Mouse (Mus musculus) intestine, postnatal 0 days (tissue): Measurements from ENCODE around the gene Trp53rkb. TPM values are rescaled to one million over a fixed set of nuclear protein-coding genes. Genes with fewer than 3 reads are reported as not detected.

Experiments
- ATAC-seq: fragments of 200-750 bp; cut with Nextera tagmentation; 2 replicates; pipeline ENCODE4 v1.8.0; 2017; ENCODE audit warnings: mild to moderate bottlenecking, moderate TSS enrichment, moderate library complexity
- H3K27ac ChIP-seq: fragments of 300-500 bp; sonication (generic); 2 replicates; pipeline ENCODE4 v1.5.1; 2014; ENCODE audit warnings: mild to moderate bottlenecking, low read depth, low read length, moderate library complexity
- H3K27me3 ChIP-seq: fragments of 300-500 bp; sonication (generic); replicated peaks from 2 replicates; pipeline ENCODE4 v1.6.1; 2014; ENCODE audit warnings: low read length, mixed read lengths; ENCODE audit not compliant: control insufficient read depth, insufficient read depth
- H3K36me3 ChIP-seq: fragments of 300-500 bp; sonication (generic); 2 replicates; pipeline ENCODE4 v1.6.1; 2014; ENCODE audit warnings: mild to moderate bottlenecking, moderate library complexity; ENCODE audit not compliant: control insufficient read depth, insufficient read depth
- H3K4me1 ChIP-seq: fragments of 300-500 bp; sonication (generic); replicated peaks from 2 replicates; pipeline ENCODE4 v1.6.1; 2014; ENCODE audit warnings: antibody characterized with exemption, low read length, mixed read lengths; ENCODE audit not compliant: control insufficient read depth, insufficient read depth
- H3K4me2 ChIP-seq: fragments of 300-500 bp; sonication (generic); replicated peaks from 2 replicates; pipeline ENCODE4 v1.6.1; 2014; ENCODE audit warnings: low read depth, mild to moderate bottlenecking, moderate library complexity
- H3K4me3 ChIP-seq: fragments of 300-500 bp; sonication (generic); 2 replicates; pipeline ENCODE4 v1.5.1; 2014; ENCODE audit warnings: low read depth, low read length
- H3K9ac ChIP-seq: fragments of 300-500 bp; sonication (generic); 2 replicates; pipeline ENCODE4 v1.6.1; 2014; ENCODE audit warnings: mild to moderate bottlenecking, low read depth, low read length
- H3K9me3 ChIP-seq: fragments of 300-500 bp; sonication (generic); 2 replicates; pipeline ENCODE4 v1.6.1; 2016; ENCODE audit warnings: mixed run types; ENCODE audit not compliant: control insufficient read depth
- CTCF ChIP-seq: sonication (generic); IDR thresholded peaks from 2 replicates; pipeline ENCODE4 v1.5.1; 2016; ENCODE audit warnings: low read depth, mild to moderate bottlenecking, control low read depth, antibody characterized with exemption, moderate library complexity
- WGBS: fragments of 180-500 bp; shearing (Covaris S2); extraction: QIAGEN DNeasy Blood & Tissue Kit; methylation state at CpG from one replicate; pipeline ENCODE4 v1.1.7; 2014; 5-methylcytosine and 5-hydroxymethylcytosine counted together
- polyA plus RNA-seq: library from polyadenylated mRNA; unstranded; fragments of >200 nt; fragmentation: Nextera tagmentation; extraction: Ambion mirVana; gene quantifications from 2 replicates; pipeline ENCODE4 v1.2.1, GENCODE M21; 2015

The Trp53rkb gene
- polyA plus RNA-seq, 1 experiment from 2014 or later: 3.7 TPM

DNA sequence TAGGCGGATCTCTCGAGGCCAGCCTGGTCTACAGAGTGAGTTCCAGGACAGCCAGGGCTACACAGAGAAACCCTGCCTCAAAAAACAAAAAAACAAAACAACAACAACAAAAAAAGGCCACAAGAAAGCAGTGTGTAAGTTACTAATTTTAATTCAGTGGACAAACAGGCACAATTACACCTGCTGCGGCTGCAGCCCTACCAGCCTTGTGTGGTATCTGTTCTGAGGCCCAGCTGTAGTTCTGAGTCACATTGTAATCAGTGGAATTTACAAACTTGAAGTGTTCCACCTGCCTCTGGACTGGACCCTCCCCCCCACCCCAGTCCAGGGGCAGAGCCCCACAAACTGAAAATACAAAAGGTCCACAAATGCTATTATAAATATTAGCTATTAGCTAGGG, 11.0 kb downstream of the Trp53rkb start:
- no peaks in the 10 kb centered on the region for H3K36me3 ChIP-seq
- no peak for TF ChIP-seq CTCF
- 91% methylated on average over 3 of the region's 3 CpGs for WGBS
- no peak overlapping the region for H3K9ac ChIP-seq
- H3K27ac ChIP-seq: no peak overlapping the region
- H3K27me3 ChIP-seq: no peaks in the 10 kb centered on the region
- no peak for ATAC-seq
- H3K4me3 ChIP-seq: no peak overlapping the region
- H3K4me1 ChIP-seq: no peaks in the 10 kb centered on the region
- no peaks in the 10 kb centered on the region for H3K9me3 ChIP-seq
- H3K4me2 ChIP-seq: no peak overlapping the region

DNA sequence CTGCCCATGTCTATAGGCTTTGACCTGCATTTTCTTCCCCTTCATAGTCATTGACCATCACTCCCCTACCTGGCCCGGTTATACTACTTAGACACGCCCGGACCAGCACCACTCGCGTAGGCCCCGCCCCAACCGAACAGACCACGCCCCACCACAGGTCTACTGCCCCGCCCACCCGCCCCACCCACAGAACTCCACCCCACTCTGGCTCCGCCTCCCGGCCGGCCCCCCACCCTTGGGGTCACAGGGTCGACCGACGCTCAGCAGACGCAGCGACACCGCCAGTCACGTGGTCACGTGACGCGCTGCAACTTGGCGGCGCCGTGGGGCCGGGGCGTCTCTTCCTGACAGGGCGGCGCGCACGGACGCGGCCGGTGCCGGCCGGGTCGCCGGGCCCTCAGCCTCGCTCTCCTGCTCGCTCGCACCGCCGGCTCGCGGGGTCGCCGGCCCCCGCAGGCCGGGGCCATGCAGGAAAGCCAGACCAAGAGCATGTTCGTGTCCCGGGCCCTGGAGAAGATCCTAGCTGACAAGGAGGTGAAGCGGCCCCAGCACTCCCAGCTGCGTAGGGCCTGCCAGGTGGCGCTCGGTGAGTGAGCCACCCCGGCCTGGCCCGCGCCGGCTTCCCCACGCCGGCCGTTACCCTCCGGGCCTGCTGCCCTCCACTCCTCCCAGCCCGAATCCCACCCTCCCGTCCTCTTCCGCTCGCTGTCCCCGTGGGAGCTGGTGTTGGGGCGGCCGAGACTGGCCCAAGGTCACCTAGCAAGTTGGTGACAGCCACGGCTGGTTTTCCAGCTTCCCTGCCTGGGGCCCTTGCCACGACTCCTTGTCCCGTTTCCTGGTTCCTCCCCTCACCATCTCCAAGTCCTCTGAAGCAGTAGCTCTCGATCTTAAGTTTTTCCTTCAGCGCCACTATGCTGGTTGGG, 13.2 kb downstream of the Trp53rkb start, which contains the start of gene Arfgef2:
Gene Arfgef2 (plus strand): TSS at position 339 of the 923 bp plus-strand sequence.
- under 1% methylated on average over 76 of the region's 76 CpGs for WGBS
- Histone ChIP-seq H3K4me2 (peak within 1 kb of the TSS; percentile 87), H3K27me3 (no peaks in the 10 kb centered on the region), H3K4me1 (no peaks in the 10 kb centered on the region), H3K9ac (peak within 1 kb of the TSS; percentile 94), H3K36me3 (no peaks in the 10 kb centered on the region), H3K9me3 (no peaks in the 10 kb centered on the region), H3K27ac (peak within 1 kb of the TSS; percentile 96), H3K4me3 (peak within 1 kb of the TSS; percentile 85)
- peak; percentile 93 for ATAC-seq
- TF ChIP-seq CTCF: no peak; the same call in 1 of the 2 replicates

DNA sequence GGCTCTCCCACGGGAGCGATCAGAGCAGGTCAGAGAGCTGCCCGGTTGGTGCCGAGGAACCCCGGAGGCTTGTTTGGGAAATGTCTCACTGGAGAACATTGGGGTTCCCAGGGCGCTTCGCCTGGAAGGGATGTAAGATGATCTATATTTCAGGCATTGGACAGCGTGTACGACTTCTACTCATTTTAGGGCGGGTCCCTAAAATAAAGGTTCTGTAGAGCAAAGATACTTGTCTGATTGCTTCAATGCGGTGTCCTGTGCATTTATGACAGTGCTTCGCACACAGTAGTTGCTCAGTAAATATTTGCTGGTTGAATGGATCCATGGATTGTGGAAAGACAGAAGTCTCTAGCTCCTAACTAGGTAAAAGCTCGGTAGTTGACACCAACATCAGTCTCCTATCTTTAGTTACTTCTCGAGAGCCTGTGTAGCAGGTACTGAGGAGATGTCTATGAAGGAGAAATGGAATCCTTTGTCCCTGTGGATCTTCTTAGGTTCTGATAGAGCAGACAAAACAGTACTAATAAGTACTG, 13.9 kb downstream of the Trp53rkb start:
- H3K9me3 ChIP-seq: no peaks in the 10 kb centered on the region
- WGBS: 6% methylated on average over 14 of the region's 14 CpGs
- TF ChIP-seq CTCF: no peak
- H3K27ac ChIP-seq: peak overlapping the region; percentile 96
- ATAC-seq: no peak
- H3K4me2 ChIP-seq: peak overlapping the region; percentile 87
- no peaks in the 10 kb centered on the region for H3K27me3 ChIP-seq
- no peaks in the 10 kb centered on the region for H3K4me1 ChIP-seq
- H3K9ac ChIP-seq: peak overlapping the region; percentile 94
- peak overlapping the region; percentile 85 for H3K4me3 ChIP-seq
- H3K36me3 ChIP-seq: no peaks in the 10 kb centered on the region

DNA sequence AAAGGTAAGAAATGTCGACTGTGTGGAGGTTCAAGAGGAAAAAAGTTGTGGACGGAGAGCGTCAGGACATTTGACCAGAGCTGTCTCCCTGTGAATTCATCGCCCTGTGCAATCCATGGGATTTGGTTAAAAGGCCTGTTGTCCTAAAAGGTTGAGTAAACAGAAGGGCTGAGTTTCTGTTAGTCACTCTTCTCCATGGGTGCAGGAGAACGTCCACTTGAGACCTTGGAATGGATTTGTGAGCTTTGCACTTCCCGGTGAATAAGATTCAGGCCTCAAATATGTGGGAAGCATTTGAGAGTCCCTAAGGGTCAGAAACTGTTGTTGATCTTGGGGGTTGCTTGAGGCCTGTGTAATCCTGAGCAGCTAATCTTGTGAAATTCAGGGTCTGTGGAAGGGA, 14.5 kb downstream of the Trp53rkb start:
- H3K27ac ChIP-seq: no peak overlapping the region; the same call in 1 of the 2 replicates
- no peak for TF ChIP-seq CTCF
- no peak for ATAC-seq

DNA sequence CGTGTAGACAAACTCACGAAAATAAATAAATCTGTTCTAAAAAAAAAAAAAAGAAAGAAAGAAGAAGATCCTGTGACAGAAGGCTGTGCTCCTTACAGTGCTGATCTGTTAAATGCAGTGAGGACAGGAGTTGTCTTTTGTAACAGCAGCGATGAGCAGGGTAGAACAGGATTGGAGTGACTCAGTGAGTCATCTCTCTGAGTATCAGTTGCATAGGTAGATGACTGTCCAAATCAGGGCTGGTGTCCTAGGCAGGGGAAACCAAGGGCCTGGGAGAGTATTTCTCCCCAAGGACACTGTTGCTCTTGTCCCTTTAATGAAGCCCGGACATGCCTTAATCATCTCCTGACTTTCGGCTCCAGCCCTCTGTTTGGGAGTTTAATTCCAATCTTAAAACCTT, 17.2 kb downstream of the Trp53rkb start:
- no peak overlapping the region for H3K4me3 ChIP-seq
- H3K4me2 ChIP-seq: no peak overlapping the region
- H3K36me3 ChIP-seq: no peaks in the 10 kb centered on the region
- H3K9me3 ChIP-seq: no peaks in the 10 kb centered on the region
- H3K27me3 ChIP-seq: no peaks in the 10 kb centered on the region
- H3K9ac ChIP-seq: no peak overlapping the region
- H3K4me1 ChIP-seq: no peaks in the 10 kb centered on the region
- ATAC-seq: no peak
- TF ChIP-seq CTCF: no peak
- 84% methylated on average over 5 of the region's 5 CpGs for WGBS
- H3K27ac ChIP-seq: no peak overlapping the region

More for the DNA sequence above, 14.5 kb downstream of the Trp53rkb start:
- peak overlapping the region; percentile 94; the same call in 1 of the 2 replicates for H3K9ac ChIP-seq
- no peaks in the 10 kb centered on the region for H3K9me3 ChIP-seq
- 58% methylated on average over 6 of the region's 6 CpGs for WGBS
- no peaks in the 10 kb centered on the region for H3K36me3 ChIP-seq
- no peaks in the 10 kb centered on the region for H3K4me1 ChIP-seq
- H3K4me3 ChIP-seq: peak overlapping the region; percentile 85
- no peaks in the 10 kb centered on the region for H3K27me3 ChIP-seq
- H3K4me2 ChIP-seq: peak overlapping the region; percentile 87

DNA sequence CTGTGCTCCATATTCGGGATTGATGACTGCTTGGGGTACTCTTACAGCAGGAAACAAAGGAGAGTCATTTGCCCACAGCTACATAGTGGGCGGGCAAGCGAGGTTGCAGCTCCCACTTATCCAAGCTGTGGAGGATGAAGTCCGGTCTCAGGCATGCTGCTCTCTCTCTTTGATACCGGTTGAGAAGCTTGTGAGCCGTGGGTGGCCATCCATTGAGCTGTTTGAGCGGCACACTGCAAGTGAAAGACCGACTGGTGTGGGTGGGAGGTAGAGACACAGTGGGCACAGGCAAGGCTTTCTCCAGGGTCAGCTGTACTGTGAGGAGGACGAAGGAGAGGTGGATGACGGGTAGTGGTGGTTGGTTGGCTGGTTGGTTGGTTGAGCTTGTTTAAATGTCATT, 18.5 kb downstream of the Trp53rkb start:
- no peak overlapping the region for H3K27ac ChIP-seq
- H3K9ac ChIP-seq: no peak overlapping the region
- no peaks in the 10 kb centered on the region for H3K27me3 ChIP-seq
- WGBS: 85% methylated on average over 10 of the region's 10 CpGs
- TF ChIP-seq CTCF: no peak
- H3K4me1 ChIP-seq: no peaks in the 10 kb centered on the region
- no peak overlapping the region for H3K4me3 ChIP-seq
- H3K9me3 ChIP-seq: no peaks in the 10 kb centered on the region
- no peak for ATAC-seq
- no peaks in the 10 kb centered on the region for H3K36me3 ChIP-seq
- H3K4me2 ChIP-seq: no peak overlapping the region
